Mouse (Mus musculus) spleen, adult 2 months (tissue): ENCODE data around the gene Abca7. TPM values are rescaled to one million over a fixed set of nuclear protein-coding genes. Genes with fewer than 3 reads are reported as not detected.

Experiments used
- DNase-seq, 2 experiments: peaks; one replicate each; pipeline versions ENCODE4 v3.0.0 to v3.0.0-alpha.2; 2012 to 2021; ENCODE audit warnings: low spot score in 2 of 2, low read depth in 1 of 2
- H3K27ac ChIP-seq: fragments of 200-500 bp; 2 replicates; pipeline ENCODE4 v1.5.1; 2012; ENCODE audit warnings: low read length, inconsistent platforms; ENCODE audit not compliant: insufficient read depth
- H3K27me3 ChIP-seq: fragments of 200-500 bp; 2 replicates; pipeline ENCODE4 v1.6.1; 2012; ENCODE audit warnings: mild to moderate bottlenecking, moderate library complexity, low read length, inconsistent platforms; ENCODE audit not compliant: control insufficient read depth, insufficient read depth
- H3K36me3 ChIP-seq: fragments of 200-500 bp; 2 replicates; pipeline ENCODE4 v1.6.1; 2012; ENCODE audit warnings: mild to moderate bottlenecking, low read length, inconsistent platforms; ENCODE audit not compliant: control insufficient read depth, insufficient read depth
- H3K4me1 ChIP-seq: fragments of 200-500 bp; 2 replicates; pipeline ENCODE4 v1.6.1; 2011; ENCODE audit warnings: inconsistent platforms; ENCODE audit not compliant: control insufficient read depth, insufficient read depth, insufficient read length
- H3K4me3 ChIP-seq: fragments of 200-500 bp; 2 replicates; pipeline ENCODE4 v1.5.1; 2011; ENCODE audit warnings: mild to moderate bottlenecking, inconsistent platforms; ENCODE audit not compliant: insufficient read depth, insufficient read length; ENCODE audit errors: extremely low read depth
- CTCF ChIP-seq: fragments of 200-500 bp; IDR thresholded peaks from 2 replicates; pipeline ENCODE4 v1.5.1; 2011; ENCODE audit warnings: mild to moderate bottlenecking, inconsistent platforms; ENCODE audit not compliant: insufficient read depth, insufficient read length, insufficient replicate concordance; ENCODE audit errors: extremely low read depth
- POLR2A ChIP-seq: fragments of 200-500 bp; IDR thresholded peaks from 2 replicates; pipeline ENCODE4 v1.6.1; 2011; ENCODE audit warnings: low read depth, low read length, inconsistent platforms
- WGBS: fragments of 180-500 bp; shearing (Covaris S2); methylation state at CpG from one replicate; pipeline ENCODE4 v1.1.7; 2018; 5-methylcytosine and 5-hydroxymethylcytosine counted together
- polyA plus RNA-seq: library from polyadenylated mRNA; depleted of rRNA; stranded (reverse); fragments of >200 nt; gene quantifications from 2 replicates; pipeline ENCODE4 v1.2.3, GENCODE M21; 2012

Abca7 gene
- polyA plus RNA-seq, 1 experiment: 50.4 TPM

- no peak for TF ChIP-seq CTCF
- no peak for TF ChIP-seq POLR2A
- Histone ChIP-seq H3K36me3 (peaks cover 38% of the 10 kb centered on the region), H3K27ac (peak overlapping the region; percentile 92), H3K4me3 (peak overlapping the region; percentile 76), H3K4me1 (peaks cover 24% of the 10 kb centered on the region), H3K27me3 (no peaks in the 10 kb centered on the region)
- no peak for DNase-seq
- WGBS: 5% methylated on average over 10 of the region's 10 CpGs
Measured at GRCm38 (mm10) chr10:80016931-80017330, 20.6 kb downstream of the Abca7 start.

- 6% methylated on average over 3 of the region's 3 CpGs for WGBS
- peak; percentile 81 to 94 for DNase-seq
- peaks cover 42% of the 10 kb centered on the region for H3K36me3 ChIP-seq
- peak overlapping the region; percentile 76 for H3K4me3 ChIP-seq
- no peaks in the 10 kb centered on the region for H3K27me3 ChIP-seq
- TF ChIP-seq CTCF (no peak), POLR2A (no peak; the same call in 1 of the 2 replicates)
- H3K4me1 ChIP-seq: peaks cover 29% of the 10 kb centered on the region
- peak overlapping the region; percentile 100 for H3K27ac ChIP-seq
Measured at GRCm38 (mm10) chr10:80017361-80017760, 21.1 kb downstream of the Abca7 start.

GRCm38 (mm10) chr10:80017771-80018170 lies 21.5 kb downstream of the Abca7 start:
- peaks cover 45% of the 10 kb centered on the region for H3K36me3 ChIP-seq

DNA sequence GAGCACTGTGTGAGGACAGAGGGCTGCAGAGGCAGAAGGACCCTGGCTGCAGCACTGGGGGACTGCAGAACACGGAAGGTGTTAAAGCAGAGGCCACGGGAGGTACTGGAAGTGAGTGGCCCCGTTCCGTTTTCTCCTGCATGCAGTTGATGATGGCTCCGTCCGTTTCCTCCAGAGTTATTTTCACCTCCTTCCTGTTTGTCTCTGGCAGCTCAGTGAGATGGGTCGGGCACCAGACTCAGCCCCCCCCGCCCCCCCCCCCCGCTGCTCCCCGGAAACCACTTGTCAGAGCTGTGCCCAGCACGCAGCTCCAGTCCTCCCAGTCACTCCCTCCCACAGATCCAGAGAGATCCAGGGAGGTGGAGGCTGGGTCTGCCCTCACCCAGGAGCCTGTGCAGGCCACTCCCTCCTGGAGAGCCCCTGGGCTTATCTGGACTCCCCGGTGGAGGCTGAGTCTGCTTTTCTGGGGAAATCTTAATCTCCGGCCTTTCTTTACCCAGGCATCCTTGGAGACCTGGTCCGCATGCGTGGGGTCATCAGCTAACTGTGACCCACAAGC lies 22.5 kb downstream of the Abca7 start:
- peak in 1 of 2 experiments; percentile 74 for DNase-seq

More at GRCm38 (mm10) chr10:80017771-80018170, 21.5 kb downstream of the Abca7 start:
- DNase-seq: no peak
- TF ChIP-seq CTCF (no peak), POLR2A (no peak)
- Histone ChIP-seq H3K4me3 (peak overlapping the region; percentile 76), H3K27me3 (no peaks in the 10 kb centered on the region), H3K27ac (peak overlapping the region; percentile 100), H3K4me1 (peaks cover 30% of the 10 kb centered on the region)
- 13% methylated on average over 14 of the region's 14 CpGs for WGBS

DNA sequence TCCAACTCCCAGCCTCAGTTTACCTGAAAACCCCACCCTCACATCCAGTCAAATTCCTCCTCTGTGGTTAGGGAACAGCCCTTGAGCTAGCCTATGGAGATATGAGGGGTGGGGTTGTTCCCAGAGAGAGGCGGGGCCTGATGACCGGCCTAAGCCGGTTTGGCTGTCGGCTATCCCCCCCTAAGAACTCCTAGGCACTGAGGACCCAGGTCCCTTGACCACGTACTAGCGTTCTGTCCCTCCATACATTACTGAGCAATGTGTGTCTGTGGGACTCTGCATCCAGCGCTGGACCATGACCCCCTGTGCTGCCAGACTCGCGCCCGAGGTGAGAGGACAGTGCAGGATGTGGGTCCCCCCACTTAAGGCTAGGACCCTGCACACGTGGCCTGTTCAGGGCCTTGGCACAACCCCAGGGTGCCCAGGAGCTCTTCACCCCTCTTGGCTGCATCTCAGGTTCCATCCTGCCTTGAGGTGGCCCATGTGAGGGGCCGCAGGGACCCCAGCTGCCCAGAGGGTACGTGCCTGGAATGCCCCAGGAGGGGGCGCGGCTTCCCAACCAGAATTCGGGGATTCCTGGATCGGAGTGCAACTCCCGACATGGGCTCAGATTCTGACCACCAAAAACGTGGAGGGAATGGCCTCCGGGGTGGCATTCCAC lies 23.3 kb downstream of the Abca7 start:
- no peak for DNase-seq
- peaks cover 46% of the 10 kb centered on the region for H3K36me3 ChIP-seq
- H3K4me3 ChIP-seq: peak overlapping the region; percentile 53
- H3K27me3 ChIP-seq: no peaks in the 10 kb centered on the region
- no peak for TF ChIP-seq POLR2A
- no peak for TF ChIP-seq CTCF
- peak overlapping the region; percentile 92 for H3K27ac ChIP-seq
- 84% methylated on average over 20 of the region's 20 CpGs for WGBS
- H3K4me1 ChIP-seq: peaks cover 38% of the 10 kb centered on the region; the same call in 1 of the 2 replicates

More for the DNA sequence above, 22.5 kb downstream of the Abca7 start:
- 11% methylated on average over 15 of the region's 15 CpGs for WGBS
- TF ChIP-seq CTCF: no peak
- TF ChIP-seq POLR2A: peak; percentile 53; the same call in 1 of the 2 replicates
- peak overlapping the region; percentile 53 for H3K4me3 ChIP-seq
- no peaks in the 10 kb centered on the region for H3K27me3 ChIP-seq
- peak overlapping the region; percentile 92 for H3K27ac ChIP-seq
- peaks cover 47% of the 10 kb centered on the region for H3K36me3 ChIP-seq
- H3K4me1 ChIP-seq: peaks cover 35% of the 10 kb centered on the region

DNA sequence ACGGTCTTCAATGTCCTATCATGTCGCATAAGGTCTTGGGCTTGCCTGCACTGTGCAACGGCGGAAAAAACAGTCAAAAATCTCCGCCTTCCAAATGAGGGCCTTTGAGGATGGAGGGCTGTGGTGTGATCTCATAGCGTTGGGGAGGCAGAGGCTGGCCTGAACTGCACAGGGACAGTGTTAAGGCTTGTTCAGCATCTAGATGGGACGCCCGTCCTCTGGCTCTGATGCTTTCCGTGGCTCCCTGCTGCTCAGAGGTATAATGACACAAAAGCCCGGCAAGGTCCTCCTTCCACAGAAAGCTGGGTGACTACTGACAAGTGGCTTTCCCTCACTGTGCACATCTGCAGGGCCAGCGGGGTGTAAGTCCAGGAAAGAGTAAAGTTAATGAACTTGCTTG lies 23.9 kb downstream of the Abca7 start:
- no peak for DNase-seq
- Histone ChIP-seq H3K27me3 (no peaks in the 10 kb centered on the region), H3K4me3 (peak overlapping the region; percentile 15; the same call in 1 of the 2 replicates), H3K36me3 (peaks cover 52% of the 10 kb centered on the region), H3K4me1 (peaks cover 44% of the 10 kb centered on the region; the same call in 1 of the 2 replicates), H3K27ac (peak overlapping the region; percentile 92)
- no peak for TF ChIP-seq POLR2A
- no peak for TF ChIP-seq CTCF
- WGBS: 83% methylated on average over 11 of the region's 11 CpGs
